Mouse (Mus musculus): ENCODE results near the gene Cbr1.
"Not testable (repeated sequence)": the region's sequence is repeated elsewhere in the genome, so short reads cannot be mapped to it uniquely, and the experiment has no call there.

The Cbr1 gene

GRCm38 (mm10) chr16:93595766-93596165, 9.9 kb upstream of the Cbr1 start:
- ATAC-seq (ENCODE audit: insufficient number of reproducible peaks, low FRiP score, low TSS enrichment) = no peak

GRCm38 (mm10) chr16:93596807-93597206, 8.8 kb upstream of the Cbr1 start:
- ATAC-seq (ENCODE audit: insufficient number of reproducible peaks, low FRiP score, low TSS enrichment) = no peak

GRCm38 (mm10) chr16:93597551-93597950, 8.1 kb upstream of the Cbr1 start:
- no peak for ATAC-seq (ENCODE audit: insufficient number of reproducible peaks, low FRiP score, low TSS enrichment)

GRCm38 (mm10) chr16:93599461-93599860, 6.2 kb upstream of the Cbr1 start:
- ATAC-seq (ENCODE audit: insufficient number of reproducible peaks, low FRiP score, low TSS enrichment) = no peak

- peak; percentile 89 for ATAC-seq (ENCODE audit: insufficient number of reproducible peaks, low FRiP score, low TSS enrichment)
These were observed 2.0 kb upstream of the Cbr1 start, which contains the start of gene Setd4 for GRCm38 (mm10) chr16:93603439-93604212. Gene Setd4 (minus strand): TSS chr16:93604063.

GRCm38 (mm10) chr16:93604481-93604969, 1.1 kb upstream of the Cbr1 start:
- no peak for ATAC-seq (ENCODE audit: insufficient number of reproducible peaks, low FRiP score, low TSS enrichment)

GRCm38 (mm10) chr16:93606146-93606545, 493 bp downstream of the Cbr1 start:
- ATAC-seq (ENCODE audit: insufficient number of reproducible peaks, low FRiP score, low TSS enrichment) = no peak

- no peak for ATAC-seq (ENCODE audit: insufficient number of reproducible peaks, low FRiP score, low TSS enrichment)
These were observed 2.0 kb downstream of the Cbr1 start for GRCm38 (mm10) chr16:93607669-93608101.

GRCm38 (mm10) chr16:93608731-93609130, 3.1 kb downstream of the Cbr1 start:
- ATAC-seq (ENCODE audit: insufficient number of reproducible peaks, low FRiP score, low TSS enrichment) = no peak

GRCm38 (mm10) chr16:93609796-93610195, 4.1 kb downstream of the Cbr1 start:
- ATAC-seq (ENCODE audit: insufficient number of reproducible peaks, low FRiP score, low TSS enrichment) = no peak

- no peak for ATAC-seq (ENCODE audit: insufficient number of reproducible peaks, low FRiP score, low TSS enrichment)
These were observed 5.3 kb downstream of the Cbr1 start for GRCm38 (mm10) chr16:93610961-93611360.

- peak; percentile 52; the same call in 1 of the 2 replicates for ATAC-seq (ENCODE audit: insufficient number of reproducible peaks, low FRiP score, low TSS enrichment)
These were observed 9.6 kb downstream of the Cbr1 start for GRCm38 (mm10) chr16:93615118-93615870.

- ATAC-seq (ENCODE audit: insufficient number of reproducible peaks, low FRiP score, low TSS enrichment) = not testable (repeated sequence)
These were observed 18.1 kb downstream of the Cbr1 start for GRCm38 (mm10) chr16:93623759-93624158.

GRCm38 (mm10) chr16:93624671-93625070, 19.0 kb downstream of the Cbr1 start:
- ATAC-seq (ENCODE audit: insufficient number of reproducible peaks, low FRiP score, low TSS enrichment) = no peak

GRCm38 (mm10) chr16:93626745-93627144, 21.1 kb downstream of the Cbr1 start:
- ATAC-seq (ENCODE audit: insufficient number of reproducible peaks, low FRiP score, low TSS enrichment) = no peak

GRCm38 (mm10) chr16:93627761-93628400, 22.2 kb downstream of the Cbr1 start, which contains the start of gene Gm5678:
Gene Gm5678 (plus strand): TSS chr16:93628097.
- no peak for ATAC-seq (ENCODE audit: insufficient number of reproducible peaks, low FRiP score, low TSS enrichment)

GRCm38 (mm10) chr16:93644006-93644405, 38.4 kb downstream of the Cbr1 start:
- ATAC-seq (ENCODE audit: insufficient number of reproducible peaks, low FRiP score, low TSS enrichment) = no peak

- no peak for ATAC-seq (ENCODE audit: insufficient number of reproducible peaks, low FRiP score, low TSS enrichment)
These were observed 43.0 kb downstream of the Cbr1 start for GRCm38 (mm10) chr16:93648441-93649183.
